Mouse (Mus musculus): Measurements from ENCODE around the gene Ncf1.

DNA sequence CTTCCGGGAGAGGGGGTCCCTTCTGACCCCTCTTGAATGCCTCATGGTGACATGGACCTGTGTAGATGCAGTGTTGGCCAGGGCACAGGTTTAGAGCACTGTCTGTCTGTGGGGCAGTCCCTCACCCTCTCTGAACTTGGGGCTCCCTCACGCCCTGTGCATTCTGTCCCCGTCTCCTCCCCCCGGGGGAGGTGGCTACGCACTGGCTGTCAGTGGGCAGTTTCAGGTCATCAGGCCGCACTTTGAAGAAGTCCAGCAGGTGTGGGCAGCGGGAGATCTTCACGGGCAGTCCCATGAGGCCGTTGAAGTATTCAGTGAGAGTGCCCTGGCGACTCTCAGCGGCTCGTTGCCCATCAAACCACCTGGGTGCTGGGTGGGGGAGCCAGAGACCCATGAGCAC is 2.5 kb downstream of the Ncf1 start:
- no peak for TF ChIP-seq GATA1 (IDR thresholded peaks at IDR 0.05; ENCODE audit: low read length)
- no peak for TF ChIP-seq TAL1 (IDR thresholded peaks at IDR 0.05; ENCODE audit: low read length)

Measured in erythroblast, embryonic 14.5 days (primary cell).